Mouse (Mus musculus): ENCODE data around the gene Resp18. TPM values are rescaled to one million over a fixed set of nuclear protein-coding genes. Genes with fewer than 3 reads are reported as not detected.

Resp18 gene
- polyA plus RNA-seq, 1 experiment = 162 TPM

DNA sequence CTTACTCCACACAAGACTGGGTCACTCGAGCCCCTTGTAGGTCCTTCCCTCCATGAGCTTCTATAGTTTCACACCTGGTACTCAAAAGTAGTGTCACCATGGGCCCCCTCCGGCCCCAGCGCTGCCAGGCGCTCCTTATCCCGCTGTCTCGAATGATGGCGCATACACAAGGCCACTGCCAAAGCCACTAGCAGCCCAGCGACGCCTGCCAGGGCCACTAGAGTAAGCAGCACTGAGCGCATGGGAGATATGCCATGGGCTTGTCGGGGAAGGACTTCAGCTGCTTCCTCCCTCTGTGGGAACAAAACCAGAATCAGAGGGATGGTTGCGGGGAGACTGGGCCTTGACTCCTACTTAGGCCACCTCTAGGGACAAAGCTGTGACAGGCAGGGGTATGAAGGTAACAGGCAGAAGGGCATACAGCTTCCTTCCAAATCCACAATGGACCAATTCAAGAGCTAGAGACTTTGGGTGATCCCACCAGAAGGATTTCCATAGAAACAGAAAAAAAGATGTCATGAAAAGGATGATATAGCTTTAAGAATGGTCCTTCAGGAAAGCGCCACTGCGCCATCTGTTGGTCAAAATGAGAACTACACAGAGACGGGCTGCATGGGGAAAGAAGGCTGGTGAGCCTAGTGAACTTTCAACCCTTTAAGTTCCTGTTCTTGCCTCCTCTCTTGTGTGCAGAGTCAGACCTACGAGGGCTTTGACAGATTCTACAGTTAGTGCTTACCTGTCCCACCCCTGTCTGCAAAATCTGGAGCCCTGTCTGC is 24.2 kb downstream of the Resp18 start:
- Histone ChIP-seq H3K4me1 (ENCODE audit: control insufficient read depth, insufficient read depth, low read length) (peaks cover 4% of the 10 kb centered on the region; the same call in 1 of the 2 replicates), H3K27ac (ENCODE audit: insufficient read depth, low read length) (no peak overlapping the region), H3K4me3 (ENCODE audit: insufficient read depth, low read length) (no peak overlapping the region)
- TF ChIP-seq CTCF (IDR thresholded peaks at IDR 0.05; ENCODE audit: extremely low read depth, insufficient read depth, low read length) = peak; percentile 84
- TF ChIP-seq POLR2A (IDR thresholded peaks at IDR 0.05; ENCODE audit: extremely low read depth, insufficient read depth, low read length) = no peak

DNA sequence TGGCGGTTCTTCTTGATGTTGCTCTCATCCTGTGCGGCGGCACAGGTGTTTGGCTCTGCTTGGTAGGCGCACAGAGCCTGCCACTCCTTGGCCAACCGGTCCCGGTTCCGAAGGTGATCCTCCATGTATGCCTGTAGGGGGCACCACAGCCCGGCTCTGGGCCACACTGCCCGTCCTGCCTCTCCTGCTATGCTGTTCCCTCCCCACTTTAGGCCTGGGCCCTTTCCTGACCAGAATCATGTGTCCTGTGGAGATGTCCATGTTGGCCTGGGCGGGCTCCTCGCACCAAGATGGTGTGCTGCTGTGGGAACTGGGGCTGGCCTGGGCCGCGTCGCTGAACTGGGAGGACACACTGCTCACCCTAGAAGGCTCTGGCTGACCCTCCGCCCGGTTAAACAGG is 25.2 kb downstream of the Resp18 start:
- no peak overlapping the region for H3K27ac ChIP-seq (ENCODE audit: insufficient read depth, low read length)
- 0 out of 2 replicates have a peak, but pooled peaks have one; percentile 9 for TF ChIP-seq CTCF (IDR thresholded peaks at IDR 0.05; ENCODE audit: extremely low read depth, insufficient read depth, low read length)
- no peak for TF ChIP-seq POLR2A (IDR thresholded peaks at IDR 0.05; ENCODE audit: extremely low read depth, insufficient read depth, low read length)

DNA sequence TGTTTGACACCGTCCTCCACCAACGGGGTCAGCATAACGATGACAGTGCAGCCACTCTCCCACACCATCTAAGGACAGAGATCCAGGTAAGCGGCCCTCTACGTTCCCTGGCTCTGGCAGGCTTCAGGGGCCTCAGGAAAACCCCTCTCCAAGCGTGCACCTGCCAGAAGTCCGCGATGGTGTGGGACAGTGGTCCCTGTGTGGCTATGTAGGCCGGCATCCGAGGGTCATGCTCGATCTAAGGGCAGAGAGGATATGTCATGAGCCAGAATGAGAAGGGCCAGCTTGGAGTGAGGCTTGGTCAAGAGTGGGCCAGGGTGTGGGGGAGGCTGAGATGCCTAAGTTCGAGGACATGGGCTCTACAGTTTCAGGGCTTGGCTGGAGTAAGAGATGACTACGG is 25.9 kb downstream of the Resp18 start:
- TF ChIP-seq POLR2A (IDR thresholded peaks at IDR 0.05; ENCODE audit: extremely low read depth, insufficient read depth, low read length) = no peak
- TF ChIP-seq CTCF (IDR thresholded peaks at IDR 0.05; ENCODE audit: extremely low read depth, insufficient read depth, low read length) = no peak
- peaks cover 5% of the 10 kb centered on the region for H3K4me1 ChIP-seq (ENCODE audit: control insufficient read depth, insufficient read depth, low read length)

More for the DNA sequence above, 25.2 kb downstream of the Resp18 start:
- Histone ChIP-seq H3K4me3 (ENCODE audit: insufficient read depth, low read length) (no peak overlapping the region), H3K4me1 (ENCODE audit: control insufficient read depth, insufficient read depth, low read length) (peaks cover 4% of the 10 kb centered on the region)

GRCm38 (mm10) chr1:75251112-75251970 is 26.9 kb downstream of the Resp18 start:
- TF ChIP-seq POLR2A (IDR thresholded peaks at IDR 0.05; ENCODE audit: extremely low read depth, insufficient read depth, low read length) (no peak), CTCF (IDR thresholded peaks at IDR 0.05; ENCODE audit: extremely low read depth, insufficient read depth, low read length) (peak; percentile 49)
- Histone ChIP-seq H3K4me1 (ENCODE audit: control insufficient read depth, insufficient read depth, low read length) (peaks cover 5% of the 10 kb centered on the region), H3K27ac (ENCODE audit: insufficient read depth, low read length) (0 out of 2 replicates have a peak overlapping the region, but pooled peaks have one; percentile 36), H3K4me3 (ENCODE audit: insufficient read depth, low read length) (no peak overlapping the region)

More for the DNA sequence above, 25.9 kb downstream of the Resp18 start:
- no peak overlapping the region for H3K27ac ChIP-seq (ENCODE audit: insufficient read depth, low read length)
- no peak overlapping the region for H3K4me3 ChIP-seq (ENCODE audit: insufficient read depth, low read length)

GRCm38 (mm10) chr1:75250498-75250897 is 27.7 kb downstream of the Resp18 start:
- TF ChIP-seq CTCF (IDR thresholded peaks at IDR 0.05; ENCODE audit: extremely low read depth, insufficient read depth, low read length) (no peak), POLR2A (IDR thresholded peaks at IDR 0.05; ENCODE audit: extremely low read depth, insufficient read depth, low read length) (no peak)
- H3K4me3 ChIP-seq (ENCODE audit: insufficient read depth, low read length) = no peak overlapping the region
- H3K27ac ChIP-seq (ENCODE audit: insufficient read depth, low read length) = no peak overlapping the region
- peaks cover 5% of the 10 kb centered on the region for H3K4me1 ChIP-seq (ENCODE audit: control insufficient read depth, insufficient read depth, low read length)

DNA sequence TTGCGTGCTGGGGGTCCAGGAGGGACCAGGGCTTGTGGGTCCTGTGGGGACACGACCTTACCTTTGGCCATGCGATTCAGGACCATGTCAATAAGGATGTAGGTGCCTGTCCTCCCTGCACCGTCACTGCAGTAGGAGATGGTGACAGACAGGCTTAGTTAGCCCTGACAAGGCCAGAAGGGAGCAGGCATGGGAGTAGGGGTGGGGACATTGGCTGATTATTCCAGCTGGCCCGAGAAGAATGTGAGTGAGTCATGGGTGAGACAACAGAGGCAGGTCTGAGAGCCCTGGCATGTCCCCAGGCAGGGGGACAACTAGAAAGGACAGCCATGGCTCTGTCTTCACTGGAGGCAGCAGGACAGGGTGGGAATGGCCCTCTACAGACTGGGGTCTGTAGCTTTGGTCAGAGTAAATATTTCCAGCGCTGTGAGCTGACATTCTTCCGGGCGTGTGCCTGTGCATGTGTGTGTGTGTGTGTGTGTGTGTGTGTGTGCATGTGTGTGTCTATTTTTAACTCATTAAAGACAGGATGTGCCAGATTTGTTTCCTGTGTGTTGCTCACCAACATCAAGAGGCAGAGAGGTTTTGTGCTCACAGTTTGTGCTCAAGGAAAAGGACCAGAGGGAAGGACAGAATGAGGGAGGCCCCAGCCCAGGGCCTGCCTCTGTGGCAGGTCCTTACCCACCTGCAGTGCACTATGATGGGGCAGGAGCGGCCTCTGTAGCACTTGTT is 30.0 kb downstream of the Resp18 start:
- Histone ChIP-seq H3K4me3 (ENCODE audit: insufficient read depth, low read length) (no peak overlapping the region), H3K27ac (ENCODE audit: insufficient read depth, low read length) (peak overlapping the region; percentile 85), H3K4me1 (ENCODE audit: control insufficient read depth, insufficient read depth, low read length) (peaks cover 3% of the 10 kb centered on the region)
- TF ChIP-seq POLR2A (IDR thresholded peaks at IDR 0.05; ENCODE audit: extremely low read depth, insufficient read depth, low read length) = no peak
- TF ChIP-seq CTCF (IDR thresholded peaks at IDR 0.05; ENCODE audit: extremely low read depth, insufficient read depth, low read length) = no peak

DNA sequence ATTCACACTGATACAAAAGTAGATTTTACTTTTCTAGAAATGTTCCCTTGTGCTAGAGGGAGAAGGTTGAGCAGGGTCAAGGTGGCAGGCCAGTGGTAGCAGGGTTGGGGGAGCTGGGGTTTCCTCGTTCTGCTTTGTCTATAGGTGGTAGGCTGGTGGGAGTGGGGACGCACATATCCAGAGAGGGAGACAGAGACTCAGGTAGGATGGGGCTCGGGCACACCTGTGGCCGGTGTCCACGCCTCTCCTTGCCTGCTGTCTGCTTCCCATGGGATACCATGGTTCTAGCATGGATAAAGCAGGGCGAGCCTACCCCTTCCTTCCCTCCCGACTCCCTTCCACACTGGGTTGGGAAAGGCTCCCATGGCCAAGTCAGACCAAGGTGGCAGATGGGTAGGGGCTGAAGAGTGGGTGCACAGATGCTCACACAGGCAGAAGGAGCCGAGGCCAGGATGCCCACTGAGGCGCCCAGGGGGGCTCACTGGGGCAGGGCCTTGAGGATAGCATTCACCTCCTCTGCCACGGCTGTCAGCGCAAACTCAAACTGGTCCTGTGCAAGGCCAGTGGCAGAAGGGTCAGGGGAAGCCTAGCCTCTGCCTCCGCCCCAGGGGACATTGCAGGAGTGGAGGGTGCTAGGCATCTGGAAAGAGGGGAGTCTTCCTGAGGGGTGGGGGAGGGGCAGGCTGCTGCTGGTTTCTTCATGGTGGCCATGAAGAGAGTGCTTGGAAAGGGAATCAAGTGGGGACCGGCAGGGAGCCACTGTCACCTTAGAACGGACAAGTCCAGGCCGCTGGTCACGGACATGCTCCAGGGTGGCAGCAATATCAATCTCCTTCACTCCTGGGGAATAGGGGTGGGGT is 30.9 kb downstream of the Resp18 start:
- peak overlapping the region; percentile 85 for H3K27ac ChIP-seq (ENCODE audit: insufficient read depth, low read length)
- H3K4me3 ChIP-seq (ENCODE audit: insufficient read depth, low read length) = no peak overlapping the region
- no peak for TF ChIP-seq CTCF (IDR thresholded peaks at IDR 0.05; ENCODE audit: extremely low read depth, insufficient read depth, low read length)
- TF ChIP-seq POLR2A (IDR thresholded peaks at IDR 0.05; ENCODE audit: extremely low read depth, insufficient read depth, low read length) = no peak
- H3K4me1 ChIP-seq (ENCODE audit: control insufficient read depth, insufficient read depth, low read length) = peaks cover 3% of the 10 kb centered on the region

GRCm38 (mm10) chr1:75244836-75245235 is 33.4 kb downstream of the Resp18 start:
- TF ChIP-seq POLR2A (IDR thresholded peaks at IDR 0.05; ENCODE audit: extremely low read depth, insufficient read depth, low read length) (no peak), CTCF (IDR thresholded peaks at IDR 0.05; ENCODE audit: extremely low read depth, insufficient read depth, low read length) (no peak)
- Histone ChIP-seq H3K27ac (ENCODE audit: insufficient read depth, low read length) (peak overlapping the region; percentile 32; the same call in 1 of the 2 replicates), H3K4me3 (ENCODE audit: insufficient read depth, low read length) (no peak overlapping the region), H3K4me1 (ENCODE audit: control insufficient read depth, insufficient read depth, low read length) (peaks cover 2% of the 10 kb centered on the region)
